Mouse (Mus musculus): ENCODE measurements around the gene Tmem232.

DNA sequence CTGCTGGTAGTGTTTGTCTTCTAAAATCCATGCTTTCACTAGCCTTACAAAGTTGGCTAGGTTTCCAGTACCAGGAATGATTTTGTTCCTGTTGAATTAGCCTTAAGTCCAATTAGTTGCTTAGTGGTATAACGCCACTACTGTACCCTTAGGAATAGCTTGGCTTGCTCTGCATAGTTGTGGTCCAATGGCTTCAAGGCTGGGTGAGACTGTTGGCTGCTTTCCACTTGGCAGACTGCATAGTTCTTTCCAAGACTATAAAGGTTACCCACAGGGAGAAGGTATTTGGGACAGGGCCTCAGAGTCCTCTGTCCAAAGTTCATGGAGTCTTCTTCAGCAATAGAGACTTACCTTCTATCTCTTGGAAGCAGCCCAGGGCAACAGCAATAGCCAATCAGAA lies 139.7 kb downstream of the Tmem232 start:
- TF ChIP-seq CTCF (IDR thresholded peaks at IDR 0.05) (no peak), EP300 (IDR thresholded peaks at IDR 0.05) (no peak)

All from lung, postnatal 0 days (tissue).